Mouse (Mus musculus): ENCODE measurements at regions not wholly inside any gene's neighbourhood (a gene's known extent, or its start where the extent isn't known, plus 50 kb on each side); places are given as distances from the start of the nearest gene placed in this dataset.

GRCm38 (mm10) chr4:31697769-31698505 lies 266.0 kb upstream of the Map3k7 start:
- H3K9me3 ChIP-seq = no peaks in the 10 kb centered on the region; the same call in 1 of the 2 replicates
- H3K36me3 ChIP-seq = no peaks in the 10 kb centered on the region
- no peak overlapping the region for H3K27ac ChIP-seq
- no peaks in the 10 kb centered on the region for H3K27me3 ChIP-seq
- peak overlapping the region; percentile 27 for H3K4me2 ChIP-seq (replicated peaks)
- 13% methylated on average over 9 of the region's 9 CpGs for WGBS
- H3K9ac ChIP-seq = no peak overlapping the region
- H3K4me3 ChIP-seq = no peak overlapping the region
- ATAC-seq (ENCODE audit: low FRiP score, low read depth) = peak; percentile 64
- peaks cover 16% of the 10 kb centered on the region for H3K4me1 ChIP-seq

- H3K9ac ChIP-seq = no peak overlapping the region
- no peak overlapping the region for H3K4me2 ChIP-seq (replicated peaks)
- no peaks in the 10 kb centered on the region; the same call in 1 of the 2 replicates for H3K9me3 ChIP-seq
- ATAC-seq (ENCODE audit: low FRiP score, low read depth) = peak; percentile 15; the same call in 1 of the 2 replicates
- H3K4me3 ChIP-seq = no peak overlapping the region
- WGBS = 13% methylated on average over 4 of the region's 4 CpGs
- H3K27ac ChIP-seq = no peak overlapping the region
- H3K36me3 ChIP-seq = no peaks in the 10 kb centered on the region
- peaks cover 16% of the 10 kb centered on the region for H3K4me1 ChIP-seq
- no peaks in the 10 kb centered on the region for H3K27me3 ChIP-seq
Observed at GRCm38 (mm10) chr4:31698506-31698782, 265.5 kb upstream of the Map3k7 start.

DNA sequence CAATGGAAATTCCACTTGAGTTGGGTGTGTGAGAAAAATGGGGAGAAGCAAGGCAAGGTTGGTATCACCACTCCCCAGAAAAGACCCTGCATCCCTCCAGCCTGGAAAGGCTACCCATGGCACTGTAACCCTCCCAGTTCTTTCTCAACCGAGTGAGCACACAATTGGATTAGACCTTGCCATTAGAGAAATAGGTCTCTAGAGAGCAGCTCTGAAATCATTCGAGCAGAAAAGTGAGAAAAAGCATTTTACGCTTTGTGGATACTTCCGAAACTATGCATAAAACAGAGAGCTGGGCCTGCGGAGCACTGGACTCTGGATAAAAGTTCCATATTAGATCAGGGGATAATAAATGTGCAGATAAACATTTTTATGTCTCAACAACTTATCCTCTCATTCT lies 264.6 kb upstream of the Map3k7 start:
- Histone ChIP-seq H3K36me3 (no peaks in the 10 kb centered on the region), H3K27me3 (no peaks in the 10 kb centered on the region), H3K4me3 (no peak overlapping the region), H3K9ac (no peak overlapping the region), H3K4me1 (peaks cover 16% of the 10 kb centered on the region), H3K27ac (no peak overlapping the region), H3K4me2 (replicated peaks) (no peak overlapping the region), H3K9me3 (no peaks in the 10 kb centered on the region; the same call in 1 of the 2 replicates)
- ATAC-seq (ENCODE audit: low FRiP score, low read depth) = no peak
- 59% methylated on average over 5 of the region's 5 CpGs for WGBS

DNA sequence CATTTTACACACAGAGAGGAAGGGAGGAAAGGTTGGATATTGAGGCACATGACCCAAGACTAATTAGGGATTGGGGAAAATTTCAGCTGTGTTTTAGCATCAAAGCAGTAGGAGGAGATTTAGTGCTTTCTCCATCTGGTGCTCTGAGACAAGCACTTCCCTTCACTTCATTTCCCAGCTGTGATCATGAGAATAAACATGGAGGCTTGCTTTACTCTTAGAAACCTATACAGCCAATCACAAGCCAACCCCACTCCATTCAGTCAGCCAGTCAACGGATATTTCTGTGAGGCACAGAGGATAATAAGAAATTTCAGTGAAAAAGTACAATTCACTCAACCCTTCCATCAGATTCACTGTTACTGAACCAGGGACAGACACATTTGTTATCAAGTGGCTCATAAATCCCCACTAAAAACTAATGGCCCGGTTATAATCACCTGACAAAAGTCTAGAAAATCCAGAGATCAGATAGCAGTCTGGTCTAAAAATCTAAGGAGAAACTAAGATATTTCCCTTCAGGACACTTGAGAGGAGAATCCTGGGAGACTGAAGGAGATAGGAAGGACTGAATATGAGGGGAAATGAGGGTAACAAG lies 249.7 kb upstream of the Map3k7 start:
- Histone ChIP-seq H3K4me3 (no peak overlapping the region), H3K27me3 (no peaks in the 10 kb centered on the region), H3K9me3 (no peaks in the 10 kb centered on the region), H3K27ac (no peak overlapping the region), H3K9ac (no peak overlapping the region), H3K4me1 (no peaks in the 10 kb centered on the region), H3K36me3 (no peaks in the 10 kb centered on the region), H3K4me2 (replicated peaks) (no peak overlapping the region)
- ATAC-seq (ENCODE audit: low FRiP score, low read depth) = no peak
- WGBS = 72% methylated on average over 2 of the region's 2 CpGs

DNA sequence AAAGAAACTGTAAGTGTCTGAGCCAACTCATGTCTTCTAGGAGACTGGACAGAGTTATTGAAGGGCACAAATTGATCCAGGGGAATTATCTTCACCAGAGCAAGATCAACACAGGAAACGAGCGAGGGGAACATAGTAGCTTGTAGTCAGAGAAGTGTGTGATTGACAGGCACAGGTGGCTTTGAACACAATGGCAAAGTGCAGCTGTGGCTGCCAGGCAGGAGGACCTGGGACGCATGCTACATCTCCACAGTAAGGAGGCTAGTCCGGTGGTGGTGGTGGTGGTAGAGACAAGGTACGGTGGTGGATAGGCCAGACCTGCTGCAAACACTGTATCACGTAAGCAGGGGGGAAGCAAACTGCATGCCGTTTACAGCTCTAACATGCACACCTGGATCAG lies 240.4 kb upstream of the Map3k7 start:
- Histone ChIP-seq H3K9ac (no peak overlapping the region), H3K4me3 (no peak overlapping the region), H3K27me3 (no peaks in the 10 kb centered on the region), H3K4me1 (0 out of 2 replicates have a peak, but pooled peaks cover 3% of the 10 kb centered on the region), H3K9me3 (no peaks in the 10 kb centered on the region), H3K4me2 (replicated peaks) (no peak overlapping the region), H3K27ac (no peak overlapping the region), H3K36me3 (no peaks in the 10 kb centered on the region)
- WGBS = 72% methylated on average over 7 of the region's 7 CpGs
- peak; percentile 83 for ATAC-seq (ENCODE audit: low FRiP score, low read depth)

- H3K4me3 ChIP-seq = no peak overlapping the region
- no peaks in the 10 kb centered on the region for H3K36me3 ChIP-seq
- 0 out of 2 replicates have a peak, but pooled peaks cover 3% of the 10 kb centered on the region for H3K4me1 ChIP-seq
- ATAC-seq (ENCODE audit: low FRiP score, low read depth) = no peak
- H3K27me3 ChIP-seq = no peaks in the 10 kb centered on the region
- 32% methylated on average over 2 of the region's 2 CpGs for WGBS
- H3K9me3 ChIP-seq = no peaks in the 10 kb centered on the region
- no peak overlapping the region for H3K9ac ChIP-seq
- no peak overlapping the region for H3K27ac ChIP-seq
- H3K4me2 ChIP-seq (replicated peaks) = no peak overlapping the region
Observed at GRCm38 (mm10) chr4:31724400-31724799, 239.5 kb upstream of the Map3k7 start.

- WGBS = 84% methylated on average over 9 of the region's 9 CpGs
- Histone ChIP-seq H3K4me1 (0 out of 2 replicates have a peak, but pooled peaks cover 3% of the 10 kb centered on the region), H3K27ac (no peak overlapping the region), H3K27me3 (no peaks in the 10 kb centered on the region), H3K9me3 (no peaks in the 10 kb centered on the region), H3K4me3 (no peak overlapping the region), H3K36me3 (no peaks in the 10 kb centered on the region), H3K4me2 (replicated peaks) (no peak overlapping the region), H3K9ac (no peak overlapping the region)
- ATAC-seq (ENCODE audit: low FRiP score, low read depth) = no peak
Observed at GRCm38 (mm10) chr4:31727498-31728148, 236.3 kb upstream of the Map3k7 start.

- 94% methylated on average over 3 of the region's 3 CpGs for WGBS
- H3K4me3 ChIP-seq = no peak overlapping the region
- H3K4me1 ChIP-seq = 0 out of 2 replicates have a peak, but pooled peaks cover 3% of the 10 kb centered on the region
- H3K27me3 ChIP-seq = no peaks in the 10 kb centered on the region
- no peak overlapping the region for H3K27ac ChIP-seq
- no peak overlapping the region for H3K9ac ChIP-seq
- no peaks in the 10 kb centered on the region for H3K36me3 ChIP-seq
- no peak overlapping the region for H3K4me2 ChIP-seq (replicated peaks)
- ATAC-seq (ENCODE audit: low FRiP score, low read depth) = no peak
- no peaks in the 10 kb centered on the region for H3K9me3 ChIP-seq
Observed at GRCm38 (mm10) chr4:31728149-31728516, 235.8 kb upstream of the Map3k7 start.

DNA sequence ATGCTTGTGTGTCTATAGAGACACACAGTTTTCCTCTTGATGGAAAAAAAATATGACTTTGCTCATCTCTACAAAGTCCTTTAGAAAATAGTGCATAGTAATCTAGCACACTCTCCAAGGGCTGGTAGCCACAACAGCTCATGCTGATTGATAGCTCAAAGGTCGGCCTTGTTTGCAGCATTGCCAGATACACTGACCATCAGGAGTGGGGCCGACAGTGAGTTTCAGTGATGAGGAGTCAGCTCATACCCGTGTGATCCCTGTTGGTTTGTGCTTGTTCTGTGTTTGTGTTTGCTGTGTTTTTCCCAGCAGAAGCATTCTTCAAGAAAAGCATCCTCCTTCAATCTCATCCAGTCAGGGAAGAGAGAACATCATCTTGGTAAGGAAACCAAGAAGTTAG lies 220.1 kb upstream of the Map3k7 start:
- H3K4me2 ChIP-seq (replicated peaks) = no peak overlapping the region
- no peak overlapping the region for H3K4me3 ChIP-seq
- no peaks in the 10 kb centered on the region for H3K4me1 ChIP-seq
- no peak for ATAC-seq (ENCODE audit: low FRiP score, low read depth)
- H3K27ac ChIP-seq = no peak overlapping the region
- H3K9me3 ChIP-seq = no peaks in the 10 kb centered on the region
- 75% methylated on average over 3 of the region's 3 CpGs for WGBS
- no peaks in the 10 kb centered on the region for H3K27me3 ChIP-seq
- H3K9ac ChIP-seq = no peak overlapping the region
- H3K36me3 ChIP-seq = no peaks in the 10 kb centered on the region

DNA sequence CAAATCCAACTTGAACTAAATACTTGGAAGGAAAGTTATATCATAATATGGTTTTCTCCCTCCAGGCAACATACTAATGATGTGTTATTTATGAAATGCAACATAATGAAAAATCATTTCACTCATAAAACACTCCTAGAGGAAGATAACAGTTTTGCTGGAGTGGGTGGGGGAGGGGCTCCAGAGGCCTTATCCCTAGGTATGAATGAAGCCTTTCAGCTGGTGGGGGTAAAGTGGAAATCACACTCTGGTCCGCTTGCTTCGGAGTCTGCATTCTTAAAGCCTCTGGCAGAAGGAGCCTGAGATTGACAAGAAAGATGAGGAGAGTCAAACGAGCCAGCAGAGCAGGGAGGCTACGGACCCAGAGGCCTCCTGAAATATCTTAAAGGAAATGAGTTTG lies 219.5 kb upstream of the Map3k7 start:
- H3K27ac ChIP-seq = no peak overlapping the region
- H3K27me3 ChIP-seq = no peaks in the 10 kb centered on the region
- no peaks in the 10 kb centered on the region for H3K36me3 ChIP-seq
- no peak overlapping the region for H3K4me3 ChIP-seq
- H3K4me2 ChIP-seq (replicated peaks) = no peak overlapping the region
- H3K9me3 ChIP-seq = no peaks in the 10 kb centered on the region
- H3K4me1 ChIP-seq = no peaks in the 10 kb centered on the region
- WGBS = 45% methylated on average over 4 of the region's 4 CpGs
- no peak for ATAC-seq (ENCODE audit: low FRiP score, low read depth)
- no peak overlapping the region for H3K9ac ChIP-seq

- no peaks in the 10 kb centered on the region for H3K36me3 ChIP-seq
- WGBS = 87% methylated on average over 5 of the region's 5 CpGs
- no peaks in the 10 kb centered on the region for H3K27me3 ChIP-seq
- no peaks in the 10 kb centered on the region for H3K9me3 ChIP-seq
- no peak overlapping the region for H3K9ac ChIP-seq
- no peak overlapping the region for H3K4me2 ChIP-seq (replicated peaks)
- no peak overlapping the region for H3K27ac ChIP-seq
- H3K4me3 ChIP-seq = no peak overlapping the region
- H3K4me1 ChIP-seq = no peaks in the 10 kb centered on the region
- no peak for ATAC-seq (ENCODE audit: low FRiP score, low read depth)
Observed at GRCm38 (mm10) chr4:31753677-31754312, 210.1 kb upstream of the Map3k7 start.

GRCm38 (mm10) chr4:31757126-31757525 lies 206.8 kb upstream of the Map3k7 start:
- H3K27me3 ChIP-seq = no peaks in the 10 kb centered on the region
- H3K4me1 ChIP-seq = peaks cover 2% of the 10 kb centered on the region; the same call in 1 of the 2 replicates
- no peak overlapping the region for H3K9ac ChIP-seq
- H3K36me3 ChIP-seq = no peaks in the 10 kb centered on the region
- H3K4me3 ChIP-seq = no peak overlapping the region
- 47% methylated on average over 1 of the region's 1 CpGs for WGBS
- ATAC-seq (ENCODE audit: low FRiP score, low read depth) = no peak
- no peaks in the 10 kb centered on the region for H3K9me3 ChIP-seq
- no peak overlapping the region for H3K27ac ChIP-seq
- no peak overlapping the region for H3K4me2 ChIP-seq (replicated peaks)
